Mouse (Mus musculus) C2C12 (cell line): Measurements from ENCODE around the gene Fau. TPM values are rescaled to one million over a fixed set of nuclear protein-coding genes. Genes with fewer than 3 reads are reported as not detected.

Experiments
- H3K27me3 ChIP-seq: one replicate; pipeline ENCODE4 v1.6.1; 2011; ENCODE audit not compliant: control insufficient read depth, insufficient read depth, insufficient read length
- H3K36me3 ChIP-seq: one replicate; pipeline ENCODE4 v1.6.1; 2011; ENCODE audit not compliant: control insufficient read depth, insufficient read depth
- H3K4me3 ChIP-seq: one replicate; pipeline ENCODE4 v1.5.1; 2011; ENCODE audit warnings: mild to moderate bottlenecking, control low read depth; ENCODE audit not compliant: poor library complexity, insufficient read depth, severe bottlenecking
- H3K79me2 ChIP-seq: one replicate; pipeline ENCODE4 v1.6.1; 2011; ENCODE audit not compliant: control insufficient read depth, insufficient read depth
- H3K79me3 ChIP-seq: one replicate; pipeline ENCODE4 v1.6.1; 2011; ENCODE audit warnings: low read depth, control low read depth
- H3ac ChIP-seq: one replicate; pipeline ENCODE3; 2011; ENCODE audit warnings: low read depth; ENCODE audit not compliant: control insufficient read depth, insufficient read length
- CEBPB ChIP-seq: IDR thresholded peaks from one replicate; pipeline ENCODE4 v1.6.1; 2011; ENCODE audit warnings: low read depth, mild to moderate bottlenecking, control low read depth, moderate library complexity
- CTCF ChIP-seq: IDR thresholded peaks from one replicate; pipeline ENCODE4 v1.5.1; 2011; ENCODE audit not compliant: control insufficient read depth, insufficient read depth, insufficient read length
- FOSL1 ChIP-seq: IDR thresholded peaks from one replicate; pipeline ENCODE4 v1.8.0; 2011; ENCODE audit warnings: mild to moderate bottlenecking, low read length; ENCODE audit not compliant: poor library complexity, insufficient read depth, severe bottlenecking
- MAX ChIP-seq: IDR thresholded peaks from one replicate; pipeline ENCODE4 v1.6.1; 2011; ENCODE audit warnings: mild to moderate bottlenecking, control low read depth
- MYOD1 ChIP-seq: IDR thresholded peaks from one replicate; pipeline ENCODE4 v1.6.1; 2011; ENCODE audit warnings: low read depth; ENCODE audit not compliant: control insufficient read depth, insufficient read length
- MYOG ChIP-seq: IDR thresholded peaks from one replicate; pipeline ENCODE4 v1.6.1; 2011; ENCODE audit not compliant: control insufficient read depth, insufficient read length; ENCODE audit errors: extremely low read depth
- USF1 ChIP-seq: IDR thresholded peaks from one replicate; pipeline ENCODE4 v1.6.1; 2011; ENCODE audit warnings: low read depth, mild to moderate bottlenecking, control low read depth, moderate library complexity
- polyA plus RNA-seq: library from polyadenylated mRNA; unstranded; fragments of >200 nt; fragmentation: generic; extraction: Trizol; gene quantifications from one replicate; pipeline ENCODE4 v1.2.1, GENCODE M21; 2012; ENCODE audit warnings: missing spikeins

The Fau gene
- polyA plus RNA-seq, 1 experiment = 2,541 TPM

DNA sequence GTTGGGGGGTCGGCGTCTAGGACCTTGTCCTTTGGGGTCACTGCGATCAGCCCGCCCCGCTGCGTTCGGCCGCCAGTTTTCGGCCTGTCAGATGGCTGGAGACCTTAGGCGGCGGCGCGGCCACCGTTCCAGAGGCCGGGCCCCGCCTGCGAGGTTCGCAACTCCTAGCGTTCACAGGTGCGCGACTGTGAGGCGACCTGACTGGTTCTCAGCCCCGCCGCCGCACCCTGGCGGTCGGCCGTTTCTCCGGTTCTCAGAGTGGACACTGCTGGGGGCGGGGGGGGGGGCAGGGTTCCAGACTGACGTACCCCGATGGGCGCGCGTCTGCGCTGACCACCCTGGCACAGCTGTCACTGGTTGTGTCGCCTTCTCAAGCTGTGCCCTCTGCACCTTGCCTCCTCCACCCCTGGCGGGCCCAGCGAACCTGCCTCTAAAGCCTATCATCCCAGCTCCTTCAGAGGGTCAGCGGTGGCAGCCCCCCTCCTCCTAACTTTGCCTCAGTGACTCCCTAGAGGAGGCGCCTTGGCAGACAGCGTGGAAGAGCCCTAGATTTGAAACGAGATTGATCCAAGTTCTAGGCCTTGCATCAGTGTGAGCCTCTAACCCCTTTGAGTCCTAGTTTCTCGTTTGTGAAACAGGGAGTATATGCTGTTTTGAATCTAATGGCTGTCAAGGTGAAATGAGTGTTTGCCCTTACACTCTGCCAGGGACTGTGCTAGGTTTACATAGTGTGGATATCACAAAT, 10.3 kb upstream of the Fau start:
- H3K79me3 ChIP-seq = peaks cover 14% of the 10 kb centered on the region
- TF ChIP-seq MYOD1 (no peak), MYOG (no peak), FOSL1 (no peak), MAX (no peak), CTCF (no peak), CEBPB (no peak), USF1 (no peak)

DNA sequence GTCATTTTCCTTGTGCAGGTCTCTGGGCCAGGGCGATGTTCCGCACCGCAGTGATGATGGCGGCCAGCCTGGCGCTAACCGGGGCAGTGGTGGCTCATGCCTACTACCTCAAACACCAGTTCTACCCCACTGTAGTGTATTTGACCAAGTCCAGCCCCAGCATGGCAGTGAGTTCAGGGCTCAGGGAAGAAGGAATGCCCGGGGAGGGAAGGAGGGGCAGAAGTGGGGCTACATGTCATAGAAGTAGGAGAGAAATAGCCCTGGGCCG, 9.8 kb upstream of the Fau start:
- H3K4me3 ChIP-seq = peak overlapping the region; percentile 87
- no peak for TF ChIP-seq CTCF
- no peak for TF ChIP-seq MAX
- TF ChIP-seq CEBPB = no peak
- no peak for TF ChIP-seq USF1
- TF ChIP-seq MYOG = no peak
- no peak for TF ChIP-seq FOSL1
- no peak for TF ChIP-seq MYOD1
- peaks cover 14% of the 10 kb centered on the region for H3K79me3 ChIP-seq
- peaks cover 46% of the 10 kb centered on the region for H3K36me3 ChIP-seq
- peaks cover 20% of the 10 kb centered on the region for H3K79me2 ChIP-seq
- no peaks in the 10 kb centered on the region for H3K27me3 ChIP-seq
- H3ac ChIP-seq = peak overlapping the region; percentile 71

More for the DNA sequence above, 10.3 kb upstream of the Fau start:
- H3ac ChIP-seq = peak overlapping the region; percentile 96
- H3K27me3 ChIP-seq = no peaks in the 10 kb centered on the region
- H3K36me3 ChIP-seq = peaks cover 41% of the 10 kb centered on the region
- H3K4me3 ChIP-seq = peak overlapping the region; percentile 87
- peaks cover 20% of the 10 kb centered on the region for H3K79me2 ChIP-seq

DNA sequence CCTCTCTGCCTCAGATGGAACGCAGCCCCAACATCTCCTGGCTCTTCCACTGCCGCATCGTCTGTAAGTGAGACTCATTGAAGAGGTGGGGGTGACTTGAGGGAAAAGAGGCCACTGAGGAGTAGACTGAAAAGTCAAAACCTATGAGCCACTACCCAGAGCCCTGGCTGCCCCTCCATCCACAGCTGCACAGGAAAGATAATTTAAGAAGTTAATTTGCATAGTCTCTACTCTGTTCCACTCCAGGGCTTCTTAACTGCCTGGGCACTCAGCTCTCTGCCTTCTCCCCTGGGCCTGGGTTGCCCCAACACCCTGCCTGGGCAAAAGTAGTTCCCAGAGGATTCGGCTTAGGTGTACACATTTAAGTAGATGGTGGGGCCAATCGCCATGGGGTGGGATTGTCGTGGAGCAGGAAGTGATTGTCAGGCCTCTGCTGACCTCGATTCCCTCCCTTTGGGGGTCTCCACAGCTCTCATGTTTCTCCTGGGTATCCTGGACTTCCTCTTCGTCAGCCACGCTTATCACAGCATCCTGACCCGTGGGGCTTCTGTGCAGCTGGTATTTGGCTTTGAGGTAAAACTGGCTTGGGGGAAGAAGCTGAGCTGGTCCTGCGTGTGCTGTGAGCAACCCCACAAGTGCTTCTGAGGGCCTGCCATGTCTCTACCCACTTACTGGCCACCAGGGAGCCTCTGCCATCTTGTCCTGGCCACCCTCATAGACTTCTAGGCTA, 8.8 kb upstream of the Fau start:
- no peak for TF ChIP-seq FOSL1
- TF ChIP-seq MYOG = no peak
- TF ChIP-seq MYOD1 = no peak
- TF ChIP-seq CEBPB = no peak
- TF ChIP-seq MAX = no peak
- TF ChIP-seq USF1 = no peak
- TF ChIP-seq CTCF = no peak
- no peak overlapping the region for H3ac ChIP-seq
- peaks cover 57% of the 10 kb centered on the region for H3K36me3 ChIP-seq
- no peaks in the 10 kb centered on the region for H3K27me3 ChIP-seq
- no peak overlapping the region for H3K4me3 ChIP-seq
- peaks cover 20% of the 10 kb centered on the region for H3K79me2 ChIP-seq
- peaks cover 14% of the 10 kb centered on the region for H3K79me3 ChIP-seq

DNA sequence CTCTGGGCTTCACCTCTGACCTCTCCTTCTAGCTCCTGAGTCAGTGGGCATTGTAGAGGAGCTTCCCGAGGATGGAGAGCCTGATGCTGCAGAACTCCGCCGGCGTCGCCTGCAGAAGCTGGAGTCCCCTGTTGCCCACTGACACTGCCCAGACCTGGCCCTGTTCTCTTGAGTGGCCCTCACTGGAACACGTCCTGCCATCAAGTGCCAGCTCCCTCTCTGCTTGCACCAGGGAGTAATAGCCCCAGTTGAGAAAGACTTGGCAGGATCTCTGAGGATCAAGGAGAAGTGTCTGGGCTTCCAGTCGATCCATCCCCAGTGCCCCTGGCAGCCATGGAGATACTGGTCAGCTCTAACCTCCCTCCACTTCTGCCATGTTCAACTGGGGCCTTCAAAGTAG, 5.1 kb upstream of the Fau start:
- Histone ChIP-seq H3ac (no peak overlapping the region), H3K27me3 (no peaks in the 10 kb centered on the region), H3K79me3 (peaks cover 32% of the 10 kb centered on the region), H3K79me2 (peaks cover 48% of the 10 kb centered on the region), H3K4me3 (no peak overlapping the region), H3K36me3 (peaks cover 72% of the 10 kb centered on the region)
- TF ChIP-seq MYOG = no peak
- no peak for TF ChIP-seq MYOD1
- no peak for TF ChIP-seq USF1
- no peak for TF ChIP-seq FOSL1
- no peak for TF ChIP-seq MAX
- no peak for TF ChIP-seq CEBPB
- TF ChIP-seq CTCF = no peak

DNA sequence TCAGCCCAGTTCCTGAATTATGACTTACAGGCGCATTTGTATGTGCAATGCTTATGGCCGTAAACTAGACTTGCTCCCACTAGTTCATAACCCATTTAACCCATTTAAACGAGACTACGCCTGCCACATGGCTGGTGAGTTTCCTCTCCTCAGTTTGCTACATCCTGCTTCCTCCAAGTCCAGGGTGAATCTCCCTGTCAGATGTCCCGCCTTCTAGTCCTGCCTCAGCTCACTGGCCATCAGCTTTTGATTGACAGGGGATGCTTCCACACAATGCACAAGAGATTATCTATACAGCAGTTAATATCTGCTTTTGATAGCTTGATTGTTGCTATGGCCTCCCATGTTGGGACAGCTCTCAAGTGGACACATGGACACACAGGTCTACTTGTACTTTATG, 3.3 kb upstream of the Fau start:
- H3K4me3 ChIP-seq = no peak overlapping the region
- peaks cover 70% of the 10 kb centered on the region for H3K36me3 ChIP-seq
- peaks cover 36% of the 10 kb centered on the region for H3K79me3 ChIP-seq
- H3ac ChIP-seq = no peak overlapping the region
- no peaks in the 10 kb centered on the region for H3K27me3 ChIP-seq
- no peak for TF ChIP-seq CEBPB
- no peak for TF ChIP-seq MYOD1
- TF ChIP-seq CTCF = no peak
- no peak for TF ChIP-seq USF1
- TF ChIP-seq MYOG = no peak
- TF ChIP-seq FOSL1 = no peak
- no peak for TF ChIP-seq MAX
- peaks cover 52% of the 10 kb centered on the region for H3K79me2 ChIP-seq

DNA sequence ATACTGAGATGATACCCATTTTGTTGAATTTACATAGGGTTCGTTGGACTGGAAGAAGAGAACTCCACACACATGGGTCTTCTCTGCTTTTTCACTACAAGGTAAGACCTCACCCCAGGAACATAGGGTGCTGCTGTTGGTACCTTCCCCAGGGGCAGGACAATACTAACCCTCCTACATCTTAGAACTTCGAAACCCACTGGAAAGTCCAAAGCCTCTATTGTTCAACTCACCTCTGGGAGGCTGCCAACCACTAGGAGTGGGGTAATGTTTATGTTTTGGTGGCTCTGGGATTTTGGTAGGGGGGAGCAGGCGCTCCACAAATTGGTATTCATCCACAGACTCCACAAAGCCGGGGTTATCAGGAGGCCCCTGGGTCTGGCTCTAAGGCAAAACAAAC, 948 bp upstream of the Fau start:
- Histone ChIP-seq H3K4me3 (peak overlapping the region; percentile 98), H3K79me3 (peaks cover 38% of the 10 kb centered on the region), H3K36me3 (peaks cover 46% of the 10 kb centered on the region), H3ac (no peak overlapping the region), H3K27me3 (no peaks in the 10 kb centered on the region), H3K79me2 (peaks cover 60% of the 10 kb centered on the region)
- TF ChIP-seq MYOD1 (no peak), MYOG (no peak), MAX (no peak)
